Mouse (Mus musculus): Measurements from ENCODE around the gene Eif1ax.

- TF ChIP-seq CTCF (conservative IDR thresholded peaks at IDR 0.05; ENCODE audit: low read length) (no peak), NANOG (IDR thresholded peaks at IDR 0.05; ENCODE audit: borderline replicate concordance, low read length) (no peak), POU5F1 (IDR thresholded peaks at IDR 0.05; ENCODE audit: borderline replicate concordance, low read length) (no peak)
These were observed 18.5 kb downstream of the Eif1ax start for GRCm38 (mm10) chrX:159390347-159390962.

All from E14TG2a.4 (cell line).